Mouse (Mus musculus) heart, postnatal 14 days (tissue): ENCODE results near the gene St6gal2. TPM values are rescaled to one million over a fixed set of nuclear protein-coding genes. Genes with fewer than 3 reads are reported as not detected.

Experiments
- DNase-seq, 2 experiments: peaks; one replicate each; pipeline ENCODE4 v3.0.0; 2021 to 2022
- intact Hi-C: fragments of 180-260 bp; cut with DNase I; formaldehyde crosslinking; loops from one replicate; pipeline ENCODE4 v1.15.1; 2025
- long read RNA-seq, 2 experiments: library from polyadenylated mRNA; stranded (forward); transcript quantifications; one replicate each; pipeline ENCODE4 v2.0.0; 2021
- total RNA-seq, 2 experiments: library from RNA; stranded (reverse); gene quantifications; 2 replicates each; pipeline ENCODE4 v1.2.3; 2021

St6gal2 gene
- total RNA-seq = not detected
- long read RNA-seq, experiment 1 = 0 reads
- long read RNA-seq, experiment 2, partial matches to known transcripts = 0 of 1 reads
- long read RNA-seq, experiment 2, other reads (novel, unspliced or antisense) = 1 of 1 reads

DNA sequence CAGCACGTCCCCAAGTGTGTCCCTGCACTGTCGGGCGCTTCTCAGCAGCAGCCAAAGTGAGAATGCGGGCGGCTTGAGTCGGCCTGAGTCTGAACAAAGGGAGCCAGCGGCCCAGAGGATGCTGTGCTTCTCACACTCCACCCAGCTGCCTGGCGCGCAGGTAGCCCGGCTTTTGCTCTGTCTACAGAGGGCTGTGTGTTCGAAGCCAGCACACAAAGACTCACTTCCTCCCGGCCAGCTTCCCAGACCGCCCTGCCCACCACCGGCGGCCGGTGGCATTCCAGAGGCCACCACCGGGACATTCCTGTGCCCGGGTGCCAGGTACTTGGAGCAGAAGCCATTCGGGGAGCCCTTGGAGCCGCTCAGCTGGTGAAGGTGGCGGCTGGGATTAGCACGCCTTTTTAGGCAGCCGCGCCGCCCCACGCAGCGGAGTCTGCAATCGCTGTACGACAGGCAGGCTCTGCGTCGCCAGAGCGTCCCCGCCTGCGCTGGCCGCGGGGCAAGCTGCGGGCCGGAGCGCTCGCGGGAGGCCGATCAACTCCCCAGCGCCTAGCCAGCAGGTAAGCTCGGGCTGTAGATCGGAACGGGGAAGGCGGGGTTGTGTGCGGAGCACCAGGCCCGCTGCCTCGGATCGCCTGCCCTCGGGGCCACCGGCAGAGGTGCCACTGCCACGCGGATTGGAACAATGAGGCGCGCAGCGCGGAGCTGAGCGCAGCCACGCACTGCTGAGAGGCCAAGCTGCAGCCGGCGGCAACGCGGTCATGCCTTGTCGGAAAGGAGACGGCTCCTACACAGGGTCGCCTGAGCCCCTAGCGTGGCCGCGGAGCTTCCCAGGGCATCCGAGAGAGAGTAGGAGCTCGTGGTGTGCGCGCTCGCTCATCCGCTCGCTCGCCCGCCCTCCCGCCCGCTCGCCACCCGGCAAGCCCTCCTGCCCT lies at the start of gene St6gal2:
St6gal2 (plus strand) TSS at position 133 of the 935 bp plus-strand sequence.
- intact Hi-C loops = no loop called here
- peak in 1 of 2 experiments; percentile 1 for DNase-seq

DNA sequence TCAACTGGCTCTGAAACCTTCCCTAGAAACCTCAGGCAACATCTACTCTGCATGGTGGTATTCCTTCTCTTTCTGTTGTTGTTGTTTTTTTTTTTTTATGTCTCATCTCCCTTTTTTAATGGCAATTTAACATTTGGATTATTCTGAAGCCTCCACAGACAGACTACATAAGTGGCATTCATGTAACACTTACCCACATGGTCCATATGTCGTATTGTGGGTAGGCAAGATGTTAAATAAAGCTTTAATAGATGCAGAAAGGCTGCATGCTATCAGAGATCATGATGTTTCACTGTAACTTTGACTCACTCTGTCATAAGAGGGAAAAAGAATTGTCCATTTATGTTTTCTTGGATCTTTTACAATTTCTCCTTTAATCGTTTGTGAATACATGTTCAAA lies 39.1 kb upstream of the St6gal2 start:
- intact Hi-C loops = no loop called here
- DNase-seq = no peak

GRCm38 (mm10) chr17:55416519-55416918 lies 28.7 kb upstream of the St6gal2 start:
- intact Hi-C loops = no loop called here
- DNase-seq = no peak

DNA sequence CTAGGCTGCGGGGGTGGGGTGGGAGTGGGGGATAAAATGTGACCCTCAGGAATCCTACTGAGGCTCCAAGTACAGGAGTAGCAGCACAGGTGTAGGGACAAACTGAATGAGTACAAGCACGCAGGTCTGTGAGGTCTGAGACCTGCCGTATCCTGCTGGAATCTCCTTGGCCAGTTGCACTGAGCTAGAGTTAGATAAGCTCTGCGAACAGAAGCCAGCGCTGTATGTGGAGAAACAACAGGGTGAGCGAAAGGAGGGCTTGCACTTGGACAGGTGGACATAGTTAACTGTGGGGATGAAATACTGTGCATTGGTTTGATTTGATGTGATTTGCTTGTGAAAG lies 974 bp downstream of the St6gal2 start:
- no peak for DNase-seq
- intact Hi-C loops = no loop called here

DNA sequence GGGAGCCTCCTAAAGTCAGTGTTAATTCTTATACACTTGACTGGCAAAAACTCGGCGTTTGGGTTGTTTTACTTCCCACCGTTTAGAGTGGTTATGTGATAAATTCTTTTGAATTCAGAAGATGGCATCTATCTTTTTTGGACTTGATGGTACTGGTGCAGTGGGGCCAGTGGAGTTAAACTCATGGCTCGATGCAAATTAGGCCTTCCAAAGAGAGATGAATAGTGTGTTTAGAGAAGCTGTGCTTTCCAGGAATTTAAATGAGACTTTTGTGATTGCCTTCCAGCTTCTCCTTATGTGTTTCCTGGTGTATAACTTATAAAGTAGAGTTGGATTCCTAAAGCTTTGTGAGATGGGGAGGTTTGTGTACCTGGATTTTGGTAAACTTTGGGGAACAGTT lies 1.5 kb downstream of the St6gal2 start:
- DNase-seq = no peak
- intact Hi-C loops = no loop called here

DNA sequence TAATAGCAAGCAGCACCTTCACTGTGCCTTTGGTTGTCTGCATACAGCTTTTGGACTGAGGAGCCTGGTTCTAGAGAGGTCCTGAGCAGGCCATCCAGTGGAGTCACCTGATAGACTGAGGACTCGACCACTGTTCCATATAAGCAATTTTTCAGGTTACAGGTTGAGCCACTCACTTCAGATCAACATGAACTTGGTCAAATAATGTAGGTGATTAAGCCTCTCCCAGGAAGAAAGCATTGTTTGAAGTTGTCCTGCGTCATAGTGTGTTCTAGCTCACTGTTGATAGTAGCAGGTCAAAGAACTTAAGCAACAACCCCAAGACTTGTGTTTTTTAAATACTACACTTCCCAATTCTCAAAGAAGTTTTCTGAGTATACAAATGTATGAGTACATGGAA lies 5.8 kb downstream of the St6gal2 start:
- DNase-seq = no peak
- intact Hi-C loops = no loop called here

DNA sequence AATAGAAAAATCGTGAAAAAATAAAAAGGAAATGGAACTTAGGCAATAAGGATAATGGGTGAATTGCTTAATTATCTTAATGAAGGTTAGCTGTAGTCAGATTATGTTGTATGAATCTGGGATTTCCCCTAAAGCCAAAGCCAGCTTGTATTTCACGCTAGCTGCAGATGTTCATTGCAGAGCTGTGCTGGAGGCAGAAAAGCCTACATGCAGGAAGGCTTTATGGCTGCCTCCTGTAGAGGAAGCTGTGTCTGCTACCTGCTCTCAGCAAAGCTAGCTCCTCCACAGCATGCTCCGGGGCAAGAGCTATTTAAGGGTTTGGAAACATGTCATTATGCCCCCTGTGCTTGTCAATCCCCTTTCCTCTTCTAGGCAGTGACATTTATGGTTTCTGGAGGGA lies 9.3 kb downstream of the St6gal2 start:
- intact Hi-C loops = no loop called here
- no peak for DNase-seq

DNA sequence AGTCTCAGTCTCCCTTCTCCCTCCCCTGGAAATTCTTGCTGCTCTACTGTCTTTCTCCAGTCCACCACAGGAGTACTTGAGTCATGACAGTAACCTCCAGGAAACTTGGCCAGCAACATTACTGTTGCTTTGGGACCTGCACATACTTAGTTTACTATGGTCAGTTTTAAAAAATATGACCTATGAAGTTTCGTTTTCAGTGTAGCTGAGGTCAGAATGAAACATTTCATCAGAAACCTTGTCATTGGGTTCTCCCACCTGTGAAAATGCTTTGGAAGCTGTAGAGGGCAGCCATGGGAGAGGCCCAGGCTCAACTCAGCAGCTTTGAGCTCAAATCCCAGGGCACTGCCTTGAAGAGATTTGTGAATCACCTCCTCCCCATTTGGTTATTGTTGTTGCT lies 15.0 kb downstream of the St6gal2 start:
- intact Hi-C loops = no loop called here
- no peak for DNase-seq

- intact Hi-C loops = no loop called here
- DNase-seq = no peak
Measured at GRCm38 (mm10) chr17:55467579-55467978, 22.4 kb downstream of the St6gal2 start.

DNA sequence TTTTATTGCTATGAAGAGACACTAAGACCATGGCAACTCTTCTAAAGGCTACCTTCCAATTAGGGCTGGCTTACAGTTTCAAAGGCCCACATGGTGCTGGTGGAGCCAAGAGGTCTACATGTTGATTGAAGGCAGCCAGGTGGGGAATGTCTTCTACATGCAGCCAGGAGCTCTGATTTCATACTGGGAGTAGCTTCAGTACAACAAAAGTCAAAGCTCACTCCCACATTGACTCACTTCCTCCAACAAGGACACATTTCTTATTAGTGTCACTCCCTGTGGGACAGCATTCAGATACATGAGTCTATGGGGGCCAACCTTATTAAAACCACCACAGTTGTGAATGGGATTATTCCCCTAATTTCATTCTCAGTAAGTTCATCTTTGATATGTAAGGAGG lies 23.8 kb downstream of the St6gal2 start:
- no peak for DNase-seq
- intact Hi-C loops = no loop called here

- no peak for DNase-seq
- intact Hi-C loops = no loop called here
Measured at GRCm38 (mm10) chr17:55475974-55476373, 30.8 kb downstream of the St6gal2 start.

- intact Hi-C loops = no loop called here
- DNase-seq = no peak
Measured at GRCm38 (mm10) chr17:55477361-55477760, 32.2 kb downstream of the St6gal2 start.

DNA sequence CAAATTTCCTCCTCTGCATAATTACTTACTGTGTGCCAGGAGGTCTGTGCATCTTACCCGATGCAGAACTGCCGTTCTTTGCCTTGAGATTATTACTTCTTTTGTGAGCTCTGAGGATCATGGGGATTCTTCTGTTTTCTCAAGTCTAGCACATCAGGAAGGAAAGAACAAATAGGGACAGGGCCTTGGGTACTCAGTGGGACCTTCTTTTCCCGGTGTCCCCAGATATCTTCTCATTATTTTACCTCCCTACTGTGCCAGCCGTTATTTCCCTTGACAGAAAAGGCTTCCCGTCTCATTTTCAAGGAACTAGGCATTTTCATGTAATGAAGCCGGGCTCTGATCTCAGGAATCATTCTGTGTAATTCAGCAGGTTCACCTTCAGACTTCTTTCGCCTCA lies 34.2 kb downstream of the St6gal2 start:
- DNase-seq = no peak
- intact Hi-C loops = no loop called here

- DNase-seq = no peak
- intact Hi-C loops = no loop called here
Measured at GRCm38 (mm10) chr17:55484108-55484870, 39.1 kb downstream of the St6gal2 start.

- DNase-seq = no peak
- intact Hi-C loops = no loop called here
Measured at GRCm38 (mm10) chr17:55531872-55532271, 86.7 kb downstream of the St6gal2 start.

DNA sequence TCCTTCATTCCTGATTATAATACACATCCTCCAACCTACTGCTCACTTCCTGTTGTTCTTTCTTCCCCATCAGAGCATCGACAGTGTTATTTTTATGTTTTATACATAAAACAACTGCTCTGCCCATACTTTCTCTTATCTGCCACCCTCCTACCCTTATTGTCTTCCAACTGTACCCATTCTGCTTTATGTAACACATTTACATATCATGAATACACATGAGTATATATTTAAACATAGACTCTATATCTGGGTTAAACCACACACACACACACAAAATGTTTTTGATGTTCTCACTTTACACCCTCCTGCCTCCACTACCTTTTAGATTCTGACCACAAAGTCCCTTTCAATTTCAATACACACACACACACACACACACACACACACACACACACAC lies 103.3 kb downstream of the St6gal2 start:
- intact Hi-C loops = no loop called here

DNA sequence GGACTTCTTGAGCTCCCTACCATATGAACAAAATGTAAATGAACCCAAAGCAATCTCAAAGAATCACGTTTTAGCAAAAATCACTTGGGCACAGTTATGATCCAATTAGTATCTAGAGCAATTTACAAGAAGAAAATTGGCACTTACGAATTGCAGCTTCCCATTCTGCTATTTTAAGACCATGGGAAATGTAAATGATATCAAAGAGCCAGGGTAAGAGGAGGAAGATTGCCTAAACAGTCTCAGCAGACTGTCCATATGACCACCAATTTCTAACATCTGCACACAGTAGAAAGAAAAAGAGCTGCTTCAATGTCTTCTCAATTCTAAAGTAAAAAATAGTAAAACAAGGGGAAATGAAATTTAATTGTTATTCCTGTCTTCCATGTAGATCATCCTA lies 116.6 kb downstream of the St6gal2 start:
- intact Hi-C loops = no loop called here
- DNase-seq = no peak

More for the DNA sequence above, 103.3 kb downstream of the St6gal2 start:
- DNase-seq = no peak
